Mouse (Mus musculus) gastrocnemius, adult 18-20 months (tissue): Measurements from ENCODE around the gene Dscam. TPM values are rescaled to one million over a fixed set of nuclear protein-coding genes. Genes with fewer than 3 reads are reported as not detected.

Source experiments
- DNase-seq: peaks from one replicate; pipeline ENCODE4 v3.0.0; 2021; ENCODE audit warnings: low spot score
- total RNA-seq, 2 experiments: library from RNA; stranded (reverse); gene quantifications; 2 replicates each; pipeline ENCODE4 v1.2.3; 2021

Dscam gene
- total RNA-seq, 2 experiments from 2014 or later = not detected

GRCm38 (mm10) chr16:96945468-96946302, 224.9 kb downstream of the Dscam start:
- DNase-seq = no peak

GRCm38 (mm10) chr16:96943648-96944047, 226.9 kb downstream of the Dscam start:
- no peak for DNase-seq

DNA sequence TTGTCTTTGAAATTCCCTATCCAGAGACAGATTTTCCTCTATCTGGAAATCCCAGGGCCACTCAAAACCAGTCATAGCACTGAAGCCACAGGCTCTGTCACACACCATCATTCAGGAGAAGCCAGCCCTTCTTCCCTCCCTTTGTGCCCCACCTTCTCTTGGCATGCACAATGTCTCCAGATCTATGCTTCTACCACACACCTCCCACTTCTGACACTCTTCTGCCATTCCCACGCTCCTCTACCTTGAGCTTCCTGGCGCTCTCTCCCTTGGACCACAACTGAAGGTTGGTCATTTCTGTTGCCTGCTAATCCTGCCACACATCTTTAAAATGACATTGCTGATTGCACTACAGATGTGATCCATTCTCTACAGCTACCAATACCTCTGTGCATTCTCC, 235.8 kb downstream of the Dscam start:
- DNase-seq = no peak

GRCm38 (mm10) chr16:96932211-96932610, 238.3 kb downstream of the Dscam start:
- no peak for DNase-seq

DNA sequence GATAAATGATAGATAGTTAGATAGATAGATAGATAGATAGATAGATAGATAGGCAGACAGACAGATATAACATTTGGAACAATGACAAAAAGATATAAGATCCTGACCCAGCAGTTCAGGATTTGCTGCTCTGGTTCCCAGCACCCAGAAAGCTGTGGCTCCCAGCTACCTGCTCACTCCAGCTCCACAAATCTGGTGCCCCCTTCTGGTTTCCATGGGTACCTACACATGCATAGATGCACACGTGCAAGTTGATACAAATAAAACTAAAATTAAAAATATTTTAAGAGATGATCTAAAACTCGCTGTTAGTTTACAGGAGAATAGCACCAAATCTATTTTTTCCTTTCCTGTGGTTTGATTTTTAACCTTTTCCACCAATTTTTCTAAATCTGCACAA, 238.8 kb downstream of the Dscam start:
- no peak for DNase-seq

DNA sequence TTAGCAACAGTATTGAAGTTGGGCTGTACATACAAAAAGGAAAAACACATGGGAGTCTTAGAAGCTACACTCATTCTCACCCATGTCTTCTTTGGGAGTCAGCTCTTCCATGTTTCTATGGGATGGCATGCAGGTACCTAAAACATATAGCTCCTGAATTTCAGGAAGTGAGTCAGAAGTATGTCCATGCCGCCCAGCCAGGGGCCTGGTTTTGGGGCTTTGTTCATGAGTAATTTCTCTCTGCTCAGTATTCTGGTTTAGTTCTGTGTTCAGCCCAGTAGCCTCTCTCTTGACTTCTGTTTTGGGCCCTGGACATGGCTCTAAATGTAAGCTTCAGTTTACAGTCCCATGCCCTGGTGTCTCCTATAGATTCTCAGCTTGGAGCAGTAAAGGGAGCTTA, 242.5 kb downstream of the Dscam start:
- no peak for DNase-seq

DNA sequence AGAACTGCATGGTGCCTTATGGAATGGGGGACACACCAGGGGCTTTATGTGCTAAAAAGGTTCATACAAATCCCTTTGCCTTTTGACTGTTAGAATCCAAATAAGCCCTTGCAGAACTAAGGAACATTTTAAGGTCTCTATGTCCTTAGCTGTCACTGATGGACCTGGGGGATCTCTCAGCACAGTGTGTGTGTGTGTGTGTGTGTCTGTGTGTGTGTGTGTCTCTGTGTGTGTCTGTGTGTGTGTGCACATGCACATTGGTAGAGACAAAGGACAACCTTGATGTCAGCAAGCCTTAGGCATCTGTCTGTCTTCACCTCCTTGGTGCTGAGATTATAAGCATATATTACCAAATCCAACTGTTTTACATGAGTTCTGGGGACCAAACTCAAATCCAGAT, 243.1 kb downstream of the Dscam start:
- DNase-seq = no peak

- DNase-seq = no peak
These were observed 243.6 kb downstream of the Dscam start for GRCm38 (mm10) chr16:96926977-96927376.

- no peak for DNase-seq
These were observed 246.6 kb downstream of the Dscam start for GRCm38 (mm10) chr16:96923941-96924340.

DNA sequence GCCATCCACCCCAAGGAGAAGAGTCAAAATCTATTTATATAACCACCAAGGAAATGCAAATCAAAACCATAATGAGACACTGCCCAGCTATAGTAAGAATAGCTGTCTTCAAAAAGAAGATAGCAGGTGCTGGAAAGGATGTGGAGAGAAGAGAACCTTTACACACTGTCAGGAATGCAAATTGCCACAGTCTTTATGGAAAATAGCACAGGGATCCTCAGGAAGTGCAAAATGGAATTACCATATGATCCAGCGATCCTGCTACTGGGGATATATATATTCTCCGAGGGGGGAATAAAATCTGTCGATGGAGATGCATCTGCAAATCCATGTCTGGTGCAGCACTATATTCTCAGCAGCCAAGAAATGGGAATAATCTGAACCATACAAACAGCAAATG, 256.1 kb downstream of the Dscam start:
- no peak for DNase-seq

- no peak for DNase-seq
These were observed 257.7 kb downstream of the Dscam start for GRCm38 (mm10) chr16:96912836-96913235.

- no peak for DNase-seq
These were observed 258.4 kb downstream of the Dscam start for GRCm38 (mm10) chr16:96912103-96912502.

GRCm38 (mm10) chr16:96910405-96911164, 260.0 kb downstream of the Dscam start:
- no peak for DNase-seq

DNA sequence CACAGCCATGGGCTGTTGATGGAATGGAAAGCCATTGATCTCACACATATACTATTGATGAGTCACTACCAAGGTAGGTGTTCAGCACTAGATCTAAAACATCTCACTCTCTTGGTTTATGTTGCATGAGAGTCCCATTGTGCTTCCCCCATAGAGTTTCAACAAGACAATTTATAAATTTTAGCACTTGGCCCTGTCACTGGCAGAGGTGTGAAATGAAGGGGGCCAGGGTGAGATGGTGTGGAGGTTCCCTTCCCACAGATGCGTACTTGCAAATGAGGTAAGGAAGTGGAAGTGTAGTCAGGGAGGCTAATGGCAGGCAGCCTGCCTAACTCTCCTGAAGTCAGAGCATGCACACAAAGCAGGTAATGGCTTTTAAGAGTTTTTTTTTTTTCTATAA, 262.7 kb downstream of the Dscam start:
- no peak for DNase-seq

DNA sequence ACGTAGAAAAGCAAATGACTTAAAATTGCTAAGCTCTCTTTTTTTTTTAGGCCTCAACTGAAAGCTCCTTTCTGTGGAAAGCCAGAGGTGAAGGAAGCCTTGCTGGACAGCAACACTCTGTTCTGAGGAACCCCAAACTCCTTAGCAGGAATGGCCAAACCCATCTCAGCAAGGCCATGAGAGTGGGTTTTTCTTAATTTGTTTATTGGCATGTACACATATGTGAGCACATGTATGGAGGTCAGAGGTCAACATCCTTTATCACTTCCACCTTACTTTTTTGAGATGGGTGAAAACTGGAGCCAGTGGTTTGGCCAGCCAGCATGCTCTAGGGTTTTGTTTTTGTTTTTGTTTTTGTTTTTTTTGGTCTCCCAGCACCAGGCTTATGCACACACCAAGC, 263.5 kb downstream of the Dscam start:
- no peak for DNase-seq

DNA sequence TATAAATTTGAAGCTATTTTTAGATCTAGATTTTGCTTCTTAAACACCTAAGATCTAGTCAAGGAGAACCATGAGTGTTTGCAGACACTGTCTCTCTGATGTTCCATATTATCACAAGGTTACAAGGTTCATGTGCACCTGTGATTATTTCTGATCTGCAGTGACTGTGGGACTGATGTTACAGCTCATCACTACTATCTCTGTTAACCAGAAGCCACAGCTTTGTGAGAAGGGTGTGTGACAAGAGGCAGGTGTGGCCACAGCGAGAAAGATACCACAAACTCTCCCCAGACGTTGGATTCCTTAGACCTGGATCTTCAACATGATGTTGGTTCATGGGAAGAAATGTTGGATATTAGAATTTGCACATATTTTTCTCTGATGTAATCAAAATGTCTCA, 263.9 kb downstream of the Dscam start:
- DNase-seq = no peak

GRCm38 (mm10) chr16:96904761-96905160, 265.8 kb downstream of the Dscam start:
- DNase-seq = no peak

DNA sequence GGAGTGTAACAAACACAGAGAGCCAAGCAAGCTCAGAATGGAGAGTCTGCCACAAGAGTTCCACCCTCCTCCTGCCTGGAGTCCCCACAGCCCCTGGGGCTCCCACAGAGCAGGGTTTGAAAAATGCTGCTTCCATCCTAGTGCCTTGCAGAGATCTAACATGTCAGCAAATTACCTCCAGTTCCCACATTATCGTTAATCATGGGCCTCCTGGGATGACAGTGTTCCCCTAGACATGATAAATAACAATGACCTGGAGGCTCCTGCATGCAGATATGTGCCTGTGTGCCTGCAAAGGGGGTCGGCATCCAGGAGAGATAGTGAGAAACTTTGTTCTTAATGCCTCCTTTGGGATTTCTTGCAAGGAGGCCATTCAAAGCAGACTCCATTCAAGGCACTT, 266.2 kb downstream of the Dscam start:
- no peak for DNase-seq

- DNase-seq = no peak
These were observed 268.0 kb downstream of the Dscam start for GRCm38 (mm10) chr16:96902596-96902995.

DNA sequence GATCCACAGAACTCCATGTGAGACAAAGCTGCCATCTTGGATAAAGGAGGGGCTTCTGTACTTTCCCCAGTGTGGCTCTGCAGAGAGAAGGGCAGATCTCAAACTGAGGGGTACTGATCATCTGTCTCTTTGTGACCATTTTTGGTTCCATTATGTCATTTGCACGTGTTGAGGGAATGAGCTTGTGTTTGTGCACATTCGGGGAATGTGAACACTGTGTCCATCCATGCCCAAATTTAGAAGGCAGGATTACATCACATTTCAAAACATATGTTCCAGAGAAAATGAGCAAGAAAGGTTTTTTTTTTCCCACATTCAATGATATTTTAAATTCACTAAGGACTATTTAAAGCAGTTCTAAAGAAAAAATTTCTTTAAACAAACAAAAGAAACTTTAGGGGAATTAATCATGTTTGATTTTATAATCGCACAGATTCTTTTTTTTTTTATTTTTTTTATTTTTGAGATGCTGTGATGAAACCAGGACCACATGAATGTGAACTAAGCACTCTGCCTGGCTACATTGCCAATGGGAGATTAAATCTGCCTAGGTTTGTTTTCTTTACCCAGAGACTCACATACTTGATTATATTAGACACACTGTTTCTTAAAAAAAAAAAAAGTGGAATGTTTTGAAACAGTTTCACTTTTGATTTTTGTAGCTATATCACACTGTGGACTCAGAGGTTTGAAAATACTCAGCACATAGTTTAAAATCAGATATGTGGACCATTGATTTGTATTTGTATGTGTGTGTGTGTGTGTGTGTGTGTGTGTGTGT, 269.1 kb downstream of the Dscam start:
- DNase-seq = no peak

DNA sequence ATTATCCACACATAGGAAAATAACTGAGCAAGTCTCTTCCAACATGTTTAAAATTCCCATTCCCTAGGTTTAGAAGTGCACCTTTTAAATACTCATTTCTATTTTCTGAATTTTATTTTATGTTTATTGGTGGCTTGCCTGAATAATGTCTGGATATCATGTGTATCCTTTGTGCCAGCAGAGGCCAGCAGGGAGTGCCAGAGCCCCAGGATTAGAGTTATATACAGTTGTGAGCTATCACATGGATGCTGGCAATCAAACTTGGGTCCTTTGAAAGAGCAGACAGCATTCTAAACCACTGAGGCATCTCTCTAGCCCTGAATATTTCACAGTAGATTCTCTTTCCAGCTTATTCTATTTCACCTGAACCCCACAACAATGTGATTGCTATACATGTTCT, 271.2 kb downstream of the Dscam start:
- no peak for DNase-seq

DNA sequence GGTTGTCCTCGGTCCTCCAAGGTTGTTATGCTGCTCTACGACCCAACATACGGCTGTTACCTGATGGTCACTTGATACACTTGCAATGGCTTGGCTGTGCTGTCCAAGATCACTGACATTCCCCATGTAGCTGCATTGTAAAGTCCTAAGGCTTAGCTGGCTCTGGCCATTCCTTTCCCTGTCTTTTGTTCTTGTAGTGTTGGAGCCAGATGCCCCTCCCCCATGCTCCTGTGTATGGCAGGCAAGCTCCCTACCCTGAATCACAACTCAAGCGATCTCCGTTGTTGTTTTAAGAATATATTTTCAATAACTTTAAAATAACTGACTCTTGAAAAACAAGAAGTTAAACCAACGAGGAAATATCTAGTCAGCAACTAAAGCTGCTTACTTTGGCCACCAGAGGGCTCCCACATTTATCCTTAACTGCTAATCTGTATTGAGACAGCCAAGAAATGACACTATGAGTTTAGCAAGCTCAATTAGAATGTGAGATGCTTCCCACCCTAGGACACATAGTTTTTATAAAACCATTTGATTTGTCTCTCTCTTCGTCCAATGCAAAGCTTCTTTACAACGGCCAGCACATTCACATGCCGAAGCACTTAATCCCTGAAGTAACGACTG, 273.9 kb downstream of the Dscam start:
- DNase-seq = peak; percentile 6
